Mouse (Mus musculus): ENCODE data around the gene Kbtbd13. TPM values are rescaled to one million over a fixed set of nuclear protein-coding genes. Genes with fewer than 3 reads are reported as not detected.

Gene Kbtbd13
- polyA plus RNA-seq, 1 experiment from 2014 or later = 1.2 TPM

DNA sequence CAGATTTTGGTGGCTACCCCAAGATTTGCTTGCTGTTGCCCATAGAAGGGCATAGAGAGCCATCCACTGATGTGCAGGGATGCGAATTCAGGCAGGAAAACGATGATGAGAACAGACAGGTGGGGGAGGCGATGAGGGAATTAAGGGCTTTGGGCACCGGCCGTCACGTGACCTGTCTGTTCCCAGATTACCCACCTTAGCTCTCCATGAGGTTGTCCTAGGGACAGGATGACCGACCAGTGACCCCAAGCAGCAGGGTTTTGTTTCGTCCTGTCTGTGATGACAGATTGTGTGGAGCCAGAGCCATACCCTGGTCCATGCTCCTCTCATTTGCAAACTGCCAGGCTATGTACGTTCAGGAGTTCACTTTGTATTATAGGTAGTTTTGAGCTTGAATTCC, 27.8 kb downstream of the Kbtbd13 start:
- TF ChIP-seq CTCF (IDR thresholded peaks at IDR 0.05; ENCODE audit: low read depth) = no peak
- Histone ChIP-seq H3K27me3 (ENCODE audit: insufficient read depth, low read length) (no peaks in the 10 kb centered on the region), H3K9me3 (replicated peaks; ENCODE audit: low read length) (no peaks in the 10 kb centered on the region), H3K9ac (ENCODE audit: low read depth, low read length) (no peak overlapping the region), H3K4me1 (replicated peaks; ENCODE audit: insufficient read depth, low read length) (no peaks in the 10 kb centered on the region), H3K4me2 (ENCODE audit: low read length) (no peak overlapping the region), H3K36me3 (ENCODE audit: insufficient read depth, low read length) (peaks cover 22% of the 10 kb centered on the region), H3K4me3 (replicated peaks; ENCODE audit: low read depth, low read length) (no peak overlapping the region), H3K27ac (no peak overlapping the region)
- DNase-seq (ENCODE audit: low spot score) (peak; percentile 25), ATAC-seq (replicated peaks; ENCODE audit: low FRiP score, low read depth) (no peak)
- WGBS = 28% methylated on average over 9 of the region's 9 CpGs

DNA sequence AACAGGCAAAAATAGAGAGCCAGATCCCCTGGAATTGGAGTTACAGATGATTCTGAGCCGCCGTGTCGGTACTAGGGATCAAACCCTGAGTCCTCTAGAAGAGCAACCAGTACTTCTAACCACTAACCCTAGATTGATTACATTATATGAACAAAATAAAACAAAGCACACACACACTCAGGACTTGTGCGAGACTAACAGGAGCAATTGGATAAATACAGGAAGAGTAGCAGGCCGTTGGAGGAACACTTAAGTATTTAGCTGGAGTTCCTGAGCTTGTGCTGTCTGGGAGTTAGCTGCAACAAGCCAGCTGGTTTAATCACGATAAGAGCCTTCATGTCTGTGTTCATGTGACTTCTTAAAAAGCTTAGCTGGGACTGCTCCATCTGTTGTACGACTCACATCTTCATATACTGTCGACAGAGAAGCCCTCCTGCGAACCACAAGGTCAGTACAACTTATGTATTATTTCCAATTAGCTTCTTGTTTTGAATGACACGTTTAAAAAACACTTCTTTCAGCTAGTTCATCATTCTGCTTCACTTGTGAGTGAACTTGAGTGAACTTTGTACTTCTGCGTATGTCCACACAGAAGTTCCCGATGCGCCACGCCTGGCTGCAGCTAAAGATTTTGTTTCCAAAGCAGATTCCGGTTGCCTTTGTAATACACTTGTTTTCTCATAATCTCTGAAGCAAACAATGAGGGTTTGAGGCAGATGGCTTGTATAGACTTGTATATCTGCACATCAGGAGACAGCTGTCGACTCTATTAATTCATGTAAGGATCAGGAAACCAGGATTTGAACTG, 30.6 kb downstream of the Kbtbd13 start, which contains the start of gene Ubap1l:
TSS of gene Ubap1l (plus strand) at position 401 of the 808 bp plus-strand sequence.
- DNase-seq (ENCODE audit: low spot score) (peak; percentile 14), ATAC-seq (replicated peaks; ENCODE audit: low FRiP score, low read depth) (no peak)
- no peak within 1 kb of the TSS for H3K4me2 ChIP-seq (ENCODE audit: low read length)
- H3K27ac ChIP-seq = peak within 1 kb of the TSS; percentile 52; the same call in 1 of the 2 replicates
- H3K4me1 ChIP-seq (replicated peaks; ENCODE audit: insufficient read depth, low read length) = no peaks in the 10 kb centered on the region
- H3K36me3 ChIP-seq (ENCODE audit: insufficient read depth, low read length) = peaks cover 46% of the 10 kb centered on the region
- no peak within 1 kb of the TSS for H3K9ac ChIP-seq (ENCODE audit: low read depth, low read length)
- no peaks in the 10 kb centered on the region for H3K9me3 ChIP-seq (replicated peaks; ENCODE audit: low read length)
- no peaks in the 10 kb centered on the region for H3K27me3 ChIP-seq (ENCODE audit: insufficient read depth, low read length)
- 81% methylated on average over 16 of the region's 16 CpGs for WGBS
- H3K4me3 ChIP-seq (replicated peaks; ENCODE audit: low read depth, low read length) = no peak within 1 kb of the TSS
- no peak for TF ChIP-seq CTCF (IDR thresholded peaks at IDR 0.05; ENCODE audit: low read depth)

DNA sequence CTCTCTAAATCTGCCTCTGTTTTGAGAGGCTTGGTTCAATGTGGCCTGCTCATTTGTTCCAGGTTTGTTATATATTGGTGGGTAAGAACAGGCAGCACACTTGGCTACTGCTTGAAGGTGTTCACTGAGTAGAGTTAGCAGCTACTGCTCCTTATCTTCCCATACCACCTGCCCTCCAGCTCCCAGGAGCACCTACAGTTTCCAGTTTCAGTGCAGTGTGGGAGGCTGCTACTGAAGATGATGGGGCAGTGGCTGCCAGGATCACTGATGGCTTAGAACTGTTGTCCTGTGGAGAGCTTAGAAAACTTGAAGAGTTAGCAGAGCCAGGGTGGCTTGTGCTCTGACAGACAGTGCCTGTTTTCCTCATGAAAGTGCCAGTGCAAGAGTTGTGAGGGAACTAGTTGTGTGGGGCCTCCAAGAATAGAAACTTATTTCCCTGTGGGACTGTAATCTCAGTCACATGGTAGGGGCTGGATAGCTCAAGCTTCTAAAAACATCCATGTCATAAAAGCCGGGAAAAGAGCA, 32.4 kb downstream of the Kbtbd13 start:
- ATAC-seq (replicated peaks; ENCODE audit: low FRiP score, low read depth) = no peak
- H3K9ac ChIP-seq (ENCODE audit: low read depth, low read length) = no peak overlapping the region
- no peaks in the 10 kb centered on the region for H3K27me3 ChIP-seq (ENCODE audit: insufficient read depth, low read length)
- no peak overlapping the region for H3K4me2 ChIP-seq (ENCODE audit: low read length)
- DNase-seq (ENCODE audit: low spot score) = no peak
- TF ChIP-seq CTCF (IDR thresholded peaks at IDR 0.05; ENCODE audit: low read depth) = no peak
- H3K36me3 ChIP-seq (ENCODE audit: insufficient read depth, low read length) = peaks cover 58% of the 10 kb centered on the region
- no peaks in the 10 kb centered on the region for H3K9me3 ChIP-seq (replicated peaks; ENCODE audit: low read length)
- 84% methylated on average over 1 of the region's 1 CpGs for WGBS
- H3K27ac ChIP-seq = no peak overlapping the region
- H3K4me3 ChIP-seq (replicated peaks; ENCODE audit: low read depth, low read length) = no peak overlapping the region
- H3K4me1 ChIP-seq (replicated peaks; ENCODE audit: insufficient read depth, low read length) = no peaks in the 10 kb centered on the region

DNA sequence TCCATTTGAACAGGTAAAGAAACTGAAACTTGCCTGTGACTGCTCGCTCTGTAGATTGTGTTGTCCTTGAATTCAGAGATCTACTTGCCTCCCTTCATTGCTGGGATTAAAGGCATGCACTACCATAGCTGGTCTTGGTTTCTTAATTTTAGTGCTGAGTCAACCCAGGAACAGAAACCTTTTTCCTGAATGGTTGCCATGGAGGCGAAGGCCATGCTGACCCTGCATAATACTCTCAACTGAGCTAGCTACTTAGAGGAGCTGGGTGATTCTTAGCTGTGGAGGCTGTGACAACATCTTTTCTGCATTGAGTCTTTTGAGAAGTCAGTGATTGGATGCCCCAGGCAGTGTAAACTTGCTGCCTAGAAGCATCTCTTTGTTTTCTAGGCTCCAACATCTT, 34.5 kb downstream of the Kbtbd13 start:
- Histone ChIP-seq H3K27me3 (ENCODE audit: insufficient read depth, low read length) (no peaks in the 10 kb centered on the region), H3K9me3 (replicated peaks; ENCODE audit: low read length) (no peaks in the 10 kb centered on the region), H3K4me3 (replicated peaks; ENCODE audit: low read depth, low read length) (no peak overlapping the region), H3K4me1 (replicated peaks; ENCODE audit: insufficient read depth, low read length) (no peaks in the 10 kb centered on the region), H3K9ac (ENCODE audit: low read depth, low read length) (no peak overlapping the region), H3K27ac (no peak overlapping the region), H3K4me2 (ENCODE audit: low read length) (no peak overlapping the region), H3K36me3 (ENCODE audit: insufficient read depth, low read length) (peaks cover 58% of the 10 kb centered on the region)
- DNase-seq (ENCODE audit: low spot score) (no peak), ATAC-seq (replicated peaks; ENCODE audit: low FRiP score, low read depth) (no peak)
- 92% methylated on average over 2 of the region's 2 CpGs for WGBS
- TF ChIP-seq CTCF (IDR thresholded peaks at IDR 0.05; ENCODE audit: low read depth) = no peak

DNA sequence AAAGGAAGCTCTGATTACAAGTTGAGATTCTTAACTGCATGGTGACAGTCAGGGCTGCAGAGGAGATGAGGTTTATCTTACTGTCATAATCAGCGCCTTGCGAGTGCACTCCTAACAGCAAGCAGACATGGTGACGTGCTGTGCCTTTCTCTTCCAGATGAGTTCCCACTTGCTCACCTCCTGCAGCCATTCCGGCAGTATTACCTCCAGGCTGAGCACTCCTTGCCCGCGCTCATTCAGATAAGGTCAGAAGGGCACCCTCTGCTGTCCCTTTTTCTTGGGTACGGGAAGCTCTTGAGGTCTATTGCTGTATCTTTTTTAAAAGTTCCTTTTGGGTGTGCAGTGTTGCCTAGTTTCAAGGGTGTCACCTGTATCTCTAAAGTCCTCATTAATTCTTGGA, 34.9 kb downstream of the Kbtbd13 start:
- ATAC-seq (replicated peaks; ENCODE audit: low FRiP score, low read depth) (no peak), DNase-seq (ENCODE audit: low spot score) (no peak)
- WGBS = 89% methylated on average over 7 of the region's 7 CpGs
- Histone ChIP-seq H3K4me2 (ENCODE audit: low read length) (no peak overlapping the region), H3K4me1 (replicated peaks; ENCODE audit: insufficient read depth, low read length) (no peaks in the 10 kb centered on the region), H3K36me3 (ENCODE audit: insufficient read depth, low read length) (peaks cover 58% of the 10 kb centered on the region), H3K4me3 (replicated peaks; ENCODE audit: low read depth, low read length) (no peak overlapping the region), H3K27ac (no peak overlapping the region), H3K9ac (ENCODE audit: low read depth, low read length) (no peak overlapping the region), H3K27me3 (ENCODE audit: insufficient read depth, low read length) (no peaks in the 10 kb centered on the region), H3K9me3 (replicated peaks; ENCODE audit: low read length) (no peaks in the 10 kb centered on the region)
- TF ChIP-seq CTCF (IDR thresholded peaks at IDR 0.05; ENCODE audit: low read depth) = no peak

DNA sequence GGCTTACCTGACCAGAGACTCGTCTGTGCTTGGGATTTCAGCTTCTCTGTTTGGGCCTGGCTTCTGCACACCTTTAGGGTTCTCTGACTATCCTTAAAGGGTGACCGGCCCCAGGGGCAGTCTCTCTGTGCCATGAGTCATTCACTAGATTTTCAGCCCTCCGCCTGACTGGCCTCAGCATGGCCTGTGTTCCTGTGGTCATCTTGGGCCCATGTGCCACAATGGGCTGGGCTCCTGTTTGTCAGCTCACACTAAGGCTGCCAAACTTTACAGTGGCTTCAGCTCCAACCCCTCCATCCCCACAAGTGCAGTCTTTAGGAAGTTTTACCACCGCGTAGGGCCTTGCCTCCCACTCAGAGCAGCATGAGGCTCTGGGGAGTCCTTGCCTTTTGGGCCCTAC, 38.2 kb downstream of the Kbtbd13 start:
- Histone ChIP-seq H3K36me3 (ENCODE audit: insufficient read depth, low read length) (peaks cover 33% of the 10 kb centered on the region), H3K27ac (no peak overlapping the region), H3K4me3 (replicated peaks; ENCODE audit: low read depth, low read length) (no peak overlapping the region), H3K4me1 (replicated peaks; ENCODE audit: insufficient read depth, low read length) (no peaks in the 10 kb centered on the region), H3K4me2 (ENCODE audit: low read length) (no peak overlapping the region), H3K9ac (ENCODE audit: low read depth, low read length) (no peak overlapping the region), H3K27me3 (ENCODE audit: insufficient read depth, low read length) (no peaks in the 10 kb centered on the region), H3K9me3 (replicated peaks; ENCODE audit: low read length) (no peaks in the 10 kb centered on the region)
- ATAC-seq (replicated peaks; ENCODE audit: low FRiP score, low read depth) = no peak
- no peak for TF ChIP-seq CTCF (IDR thresholded peaks at IDR 0.05; ENCODE audit: low read depth)
- no peak for DNase-seq (ENCODE audit: low spot score)
- WGBS = 87% methylated on average over 5 of the region's 5 CpGs
